Mouse (Mus musculus): ENCODE measurements around the gene Plac9b. TPM values are rescaled to one million over a fixed set of nuclear protein-coding genes. Genes with fewer than 3 reads are reported as not detected.
"Not testable (repeated sequence)": the region's sequence is repeated elsewhere in the genome, so short reads cannot be mapped to it uniquely, and the experiment has no call there.

Plac9b gene
- polyA plus RNA-seq, 1 experiment from 2014 or later, result not detected

DNA sequence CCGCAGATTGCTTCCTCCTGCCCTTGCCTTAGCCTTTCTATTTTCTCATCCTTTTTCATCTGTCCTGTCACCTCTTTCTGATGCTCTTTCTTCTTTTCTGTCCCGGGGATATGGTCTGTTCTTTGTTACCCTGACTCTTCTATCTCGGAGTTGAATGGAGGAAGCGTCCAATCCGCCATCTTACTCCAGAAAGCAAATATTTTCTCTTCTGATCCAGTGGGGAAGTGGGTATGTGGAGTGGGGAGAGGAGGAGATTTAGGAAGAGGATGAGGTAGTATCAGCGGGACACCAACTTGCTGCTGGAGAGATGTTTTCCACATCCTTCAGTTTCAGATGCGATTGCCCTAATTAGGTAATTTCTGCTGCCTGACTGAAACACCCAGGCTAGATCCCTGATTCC lies 63.2 kb downstream of the Plac9b start:
- DNase-seq (ENCODE audit: low read depth, low spot score); ATAC-seq; in situ Hi-C loops (cut with MboI; ENCODE audit: low pct_unique_long_range_greater_than_20kb); POLR2A ChIA-PET; CTCF ChIA-PET; H3K27me3 ChIP-seq: not testable (repeated sequence)

DNA sequence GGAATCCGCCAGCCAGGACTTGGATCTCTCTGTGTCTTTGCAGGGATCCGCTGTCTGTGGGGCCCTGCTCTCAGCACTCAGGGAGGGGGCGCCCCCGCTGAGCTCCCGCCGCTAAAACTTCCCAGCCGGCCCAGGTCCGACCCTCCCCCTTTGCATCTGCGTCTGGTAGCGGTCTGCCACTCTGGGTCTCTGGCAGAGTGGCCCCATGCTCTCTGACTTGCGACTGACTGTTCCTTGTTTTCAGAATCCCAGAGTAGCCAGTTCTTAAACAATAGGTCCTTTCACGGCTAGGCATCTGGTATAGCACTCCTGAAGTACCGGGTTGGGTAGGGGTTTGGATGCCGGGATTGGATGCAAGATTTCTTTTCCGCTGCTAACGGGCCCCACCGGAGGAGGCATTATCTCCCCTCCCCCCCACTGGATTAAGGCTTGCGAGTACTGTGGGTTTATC lies 63.7 kb downstream of the Plac9b start:
- POLR2A ChIA-PET; H3K27me3 ChIP-seq; DNase-seq (ENCODE audit: low read depth, low spot score); CTCF ChIA-PET; in situ Hi-C loops (cut with MboI; ENCODE audit: low pct_unique_long_range_greater_than_20kb); ATAC-seq: not testable (repeated sequence)

DNA sequence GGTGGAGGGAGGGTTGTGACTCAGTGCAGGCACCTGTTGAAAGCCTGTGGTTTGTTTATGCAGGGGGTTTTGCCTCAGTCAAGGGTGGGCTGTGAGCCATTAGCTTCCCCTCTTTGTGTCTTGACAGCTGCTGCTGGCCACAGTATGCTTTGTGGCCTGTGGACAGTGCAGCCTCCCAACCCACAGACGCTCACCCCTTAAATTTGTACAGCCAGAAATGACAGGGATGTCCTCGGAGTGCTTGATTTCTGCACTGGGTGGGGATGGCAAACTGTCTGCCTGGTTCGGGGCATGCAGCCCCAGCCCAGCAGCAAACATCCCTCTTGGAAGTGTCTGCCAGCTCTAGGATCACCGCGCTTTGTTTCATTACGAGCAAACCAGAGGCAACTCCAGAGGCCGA lies 64.1 kb downstream of the Plac9b start, which contains the start of gene Duxbl2:
TSS of gene Duxbl2 (plus strand) at position 200 of the 400 bp plus-strand sequence.
- CTCF ChIA-PET; DNase-seq (ENCODE audit: low read depth, low spot score); in situ Hi-C loops (cut with MboI; ENCODE audit: low pct_unique_long_range_greater_than_20kb); POLR2A ChIA-PET; H3K27me3 ChIP-seq; ATAC-seq: not testable (repeated sequence)

Other genes with a start within 250 kb of the Plac9b start
- 0.06 TPM for gene Cphx1, start 244.2 kb downstream of the Plac9b start, polyA plus RNA-seq (2021)
- not detected for gene Duxbl1, start 203.9 kb downstream of the Plac9b start, polyA plus RNA-seq (2021)
- gene Gm9780, start 139.8 kb downstream of the Plac9b start, polyA plus RNA-seq (2021), result not detected
- gene Tmem254c, start 115.1 kb downstream of the Plac9b start, polyA plus RNA-seq (2021), result 36.1 TPM
- not detected for gene Cphx2, start 101.0 kb downstream of the Plac9b start, polyA plus RNA-seq (2021)
- not detected for gene Cphx3, start 100.2 kb downstream of the Plac9b start, polyA plus RNA-seq (2021)
- gene Duxbl2, start 64.1 kb downstream of the Plac9b start, polyA plus RNA-seq (2021), result not detected
- 25.8 TPM for gene Tmem254b, start 24.6 kb upstream of the Plac9b start, polyA plus RNA-seq (2021)
- gene Duxbl3, start 75.5 kb upstream of the Plac9b start, polyA plus RNA-seq (2021), result not detected

All from Patski (cell line).